Mouse (Mus musculus) CH12.LX (cell line): ENCODE results near the gene Reln.

Experiments used
- CHD1 ChIP-seq: IDR thresholded peaks from 2 replicates; pipeline ENCODE4 v1.6.1; 2012; ENCODE audit warnings: low read depth, low read length, improper control_type of control experiment, inconsistent platforms
- POLR2A ChIP-seq: IDR thresholded peaks from 2 replicates; pipeline ENCODE4 v1.6.1; 2011; ENCODE audit warnings: low read depth, mild to moderate bottlenecking, improper control_type of control experiment, low read length

GRCm38 (mm10) chr5:21973266-21974010 lies 371.1 kb downstream of the Reln start:
- TF ChIP-seq CHD1 (no peak), POLR2A (no peak)
